Mouse (Mus musculus) hindbrain, embryonic 13.5 days (tissue): ENCODE data around the gene Arl3. TPM values are rescaled to one million over a fixed set of nuclear protein-coding genes. Genes with fewer than 3 reads are reported as not detected.

ENCODE experiments used
- ATAC-seq: fragments of 200-750 bp; cut with Nextera tagmentation; 2 replicates; pipeline ENCODE4 v1.8.0; 2017; ENCODE audit warnings: moderate TSS enrichment; ENCODE audit not compliant: low FRiP score
- H3K27ac ChIP-seq: fragments of 300-500 bp; sonication (generic); 2 replicates; pipeline ENCODE4 v1.5.1; 2015; ENCODE audit warnings: inconsistent platforms, mild to moderate bottlenecking, moderate library complexity
- H3K27me3 ChIP-seq: fragments of 300-500 bp; sonication (generic); 2 replicates; pipeline ENCODE4 v1.6.1; 2015; ENCODE audit warnings: mild to moderate bottlenecking, inconsistent platforms
- H3K36me3 ChIP-seq: fragments of 300-500 bp; sonication (generic); 2 replicates; pipeline ENCODE4 v1.6.1; 2015; ENCODE audit warnings: mild to moderate bottlenecking, inconsistent platforms
- H3K4me1 ChIP-seq: fragments of 300-500 bp; sonication (generic); replicated peaks from 2 replicates; pipeline ENCODE4 v1.6.1; 2015; ENCODE audit warnings: inconsistent platforms
- H3K4me2 ChIP-seq: fragments of 300-500 bp; sonication (generic); 2 replicates; pipeline ENCODE4 v1.6.1; 2015; ENCODE audit warnings: inconsistent platforms, mild to moderate bottlenecking, moderate library complexity
- H3K4me3 ChIP-seq: fragments of 300-500 bp; sonication (generic); 2 replicates; pipeline ENCODE4 v1.5.1; 2015; ENCODE audit warnings: mild to moderate bottlenecking, inconsistent platforms
- H3K9ac ChIP-seq: fragments of 300-500 bp; sonication (generic); 2 replicates; pipeline ENCODE4 v1.6.1; 2015; ENCODE audit warnings: mild to moderate bottlenecking, inconsistent platforms
- H3K9me3 ChIP-seq: fragments of 300-500 bp; sonication (generic); 2 replicates; pipeline ENCODE4 v1.6.1; 2016; ENCODE audit warnings: inconsistent platforms
- WGBS: fragments of 180-500 bp; shearing (Covaris S2); methylation state at CpG from one replicate; pipeline ENCODE4 v1.1.7; 2015; 5-methylcytosine and 5-hydroxymethylcytosine counted together
- polyA plus RNA-seq: library from polyadenylated mRNA; unstranded; fragments of >200 nt; fragmentation: Nextera tagmentation; extraction: Ambion mirVana; gene quantifications from 2 replicates; pipeline ENCODE4 v1.2.1, GENCODE M21; 2015

The Arl3 gene
- polyA plus RNA-seq, 1 experiment from 2014 or later, result 212 TPM

DNA sequence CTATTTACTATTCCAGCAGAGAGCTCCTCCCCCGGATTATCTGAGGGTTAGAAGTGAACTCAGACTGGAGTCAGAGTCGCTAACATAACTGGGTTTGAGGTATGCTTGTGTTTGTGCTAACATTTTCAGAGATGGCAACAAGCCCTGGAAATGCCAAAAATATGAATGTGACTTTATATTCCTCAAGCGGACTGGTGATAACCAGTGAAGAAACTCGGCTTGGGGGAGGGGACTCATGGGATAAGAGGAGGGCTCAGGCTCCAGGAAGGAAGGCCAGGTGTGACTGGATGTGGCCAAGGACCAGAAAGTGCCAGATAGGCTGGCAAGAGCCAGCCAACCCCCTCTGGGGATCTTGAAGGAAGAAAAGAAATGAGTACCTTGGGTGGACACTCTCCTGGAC, 91.2 kb downstream of the Arl3 start:
- no peak for ATAC-seq
- no peaks in the 10 kb centered on the region for H3K9me3 ChIP-seq
- 31% methylated on average over 4 of the region's 4 CpGs for WGBS
- H3K4me3 ChIP-seq, result no peak overlapping the region
- no peak overlapping the region for H3K4me2 ChIP-seq
- peaks cover 62% of the 10 kb centered on the region for H3K36me3 ChIP-seq
- H3K9ac ChIP-seq, result no peak overlapping the region
- no peaks in the 10 kb centered on the region for H3K27me3 ChIP-seq
- peak overlapping the region; percentile 78 for H3K27ac ChIP-seq
- peaks cover 73% of the 10 kb centered on the region for H3K4me1 ChIP-seq

- no peak overlapping the region for H3K4me2 ChIP-seq
- H3K9ac ChIP-seq, result no peak overlapping the region
- ATAC-seq, result no peak
- peaks cover 76% of the 10 kb centered on the region for H3K4me1 ChIP-seq
- WGBS, result 31% methylated on average over 3 of the region's 3 CpGs
- no peaks in the 10 kb centered on the region for H3K27me3 ChIP-seq
- peak overlapping the region; percentile 78 for H3K27ac ChIP-seq
- no peak overlapping the region for H3K4me3 ChIP-seq
- peaks cover 58% of the 10 kb centered on the region for H3K36me3 ChIP-seq
- H3K9me3 ChIP-seq, result no peaks in the 10 kb centered on the region
Measured at GRCm38 (mm10) chr19:46481352-46481751, 91.6 kb downstream of the Arl3 start.

Other genes with a start within 250 kb of the Arl3 start
- gene Psd, start 246.0 kb downstream of the Arl3 start, polyA plus RNA-seq, result 58.4 and 59.3 TPM in 2 replicates
- 39.8 and 40.0 TPM in 2 replicates for gene Fbxl15, start 245.0 kb downstream of the Arl3 start, polyA plus RNA-seq
- 317 and 326 TPM in 2 replicates for gene Cuedc2, start 234.5 kb downstream of the Arl3 start, polyA plus RNA-seq
- gene Mfsd13a, start 232.1 kb downstream of the Arl3 start, polyA plus RNA-seq, result 8.2 and 11.2 TPM in 2 replicates
- gene 2310034G01Rik, start 222.9 kb downstream of the Arl3 start, polyA plus RNA-seq, result 2.4 and 2.7 TPM in 2 replicates
- gene Actr1a, start 177.4 kb downstream of the Arl3 start, polyA plus RNA-seq, result 310 and 317 TPM in 2 replicates
- 25.0 and 26.3 TPM in 2 replicates for gene Sufu, start 176.3 kb downstream of the Arl3 start, polyA plus RNA-seq
- 29.7 and 31.6 TPM in 2 replicates for gene Trim8, start 71.5 kb downstream of the Arl3 start, polyA plus RNA-seq
- gene Sfxn2, start 167 bp upstream of the Arl3 start, polyA plus RNA-seq, result 10.3 and 12.6 TPM in 2 replicates
- 42.2 and 44.5 TPM in 2 replicates for gene Wbp1l, start 25.9 kb upstream of the Arl3 start, polyA plus RNA-seq
- not detected in 2 replicates for gene Cyp17a1, start 100.0 kb upstream of the Arl3 start, polyA plus RNA-seq
- 20.9 and 24.5 TPM in 2 replicates for gene Borcs7, start 116.7 kb upstream of the Arl3 start, polyA plus RNA-seq
- gene As3mt, start 134.3 kb upstream of the Arl3 start, polyA plus RNA-seq, result 37.3 and 37.4 TPM in 2 replicates
- gene Cnnm2, start 188.4 kb upstream of the Arl3 start, polyA plus RNA-seq, result 5.2 and 5.8 TPM in 2 replicates